Mouse (Mus musculus): ENCODE results near the gene Kmt2d.

DNA sequence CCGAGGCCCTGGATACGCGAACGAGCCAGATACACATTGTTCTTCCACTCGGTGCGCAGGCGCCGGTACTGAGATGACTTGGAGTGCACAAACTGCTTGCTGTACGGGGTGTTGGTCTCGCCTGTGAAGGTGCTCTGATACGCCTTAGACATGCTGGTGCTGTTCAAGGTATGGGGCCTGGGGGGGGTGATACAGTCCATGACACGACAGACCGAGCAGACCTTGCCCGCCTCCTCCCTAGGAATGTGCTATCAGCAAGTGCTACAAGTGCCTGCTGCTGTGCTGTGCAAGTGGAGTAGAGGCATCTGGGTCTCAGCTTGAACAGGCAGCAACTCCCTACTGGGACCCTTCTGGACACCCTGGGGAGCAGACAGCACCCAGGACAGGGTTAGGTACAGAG is 35.7 kb downstream of the Kmt2d start:
- TF ChIP-seq CTCF (conservative IDR thresholded peaks at IDR 0.05; ENCODE audit: low read length) (no peak), NANOG (IDR thresholded peaks at IDR 0.05; ENCODE audit: borderline replicate concordance, low read length) (no peak), POU5F1 (IDR thresholded peaks at IDR 0.05; ENCODE audit: borderline replicate concordance, low read length) (no peak)
